Mouse (Mus musculus): Measurements from ENCODE around the gene Gm47189. TPM values are rescaled to one million over a fixed set of nuclear protein-coding genes. Genes with fewer than 3 reads are reported as not detected.

The Gm47189 gene
- not detected in 2 replicates for polyA plus RNA-seq (2012; rRNA removed)

DNA sequence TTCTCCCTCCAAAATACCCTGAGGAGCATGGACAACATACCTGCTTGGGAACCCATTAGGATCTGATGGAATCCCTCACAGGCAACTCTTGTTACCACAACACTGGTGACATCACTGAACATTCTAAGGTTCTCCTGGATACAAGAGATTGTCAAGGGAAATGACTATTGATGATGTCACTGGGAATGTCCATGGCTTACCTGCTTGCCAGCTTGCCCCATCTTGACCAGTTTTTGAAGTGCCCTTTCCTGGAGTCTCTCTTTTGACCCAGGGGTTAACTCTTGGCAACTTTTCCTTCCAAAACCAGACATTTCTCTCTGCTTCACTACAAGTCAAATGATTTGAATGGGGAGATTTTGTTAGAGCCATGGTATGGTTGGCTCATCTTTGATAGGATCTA, at the start of gene Gm47189:
Gene Gm47189, minus strand, starts transcription at position 101 of the 400 bp plus-strand sequence.

DNA sequence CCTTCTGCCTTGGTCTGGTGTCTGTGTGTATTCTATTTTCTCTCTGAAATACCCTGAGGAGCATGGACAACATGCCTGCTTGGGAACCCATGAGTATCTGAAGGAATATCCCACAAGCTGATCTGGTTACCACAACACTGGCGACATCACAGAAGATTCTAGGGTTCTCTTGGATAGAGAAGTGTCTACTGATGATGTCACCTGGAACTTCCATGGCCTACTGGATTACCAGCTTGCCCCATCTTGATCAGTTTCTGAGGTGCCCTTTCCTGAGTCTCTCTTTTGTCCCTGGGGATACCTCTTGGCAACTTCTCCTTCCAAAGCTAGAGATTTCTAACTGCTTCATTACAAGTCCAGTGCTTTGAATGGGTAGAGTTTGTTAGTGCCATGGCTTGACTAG, 21.7 kb downstream of the Gm47189 start, which contains the start of gene Gm7929:
Gene Gm7929, minus strand, starts transcription at position 101 of the 400 bp plus-strand sequence.

Other genes starting within 250 kb of the Gm47189 start
- not detected in 2 replicates for gene Gm7970, start 216.9 kb downstream of the Gm47189 start, polyA plus RNA-seq (2012; rRNA removed)
- not detected in 2 replicates for gene 1700049E17Rik2, start 199.2 kb downstream of the Gm47189 start, polyA plus RNA-seq (2012; rRNA removed)
- not detected in 2 replicates for gene Gm3072, start 147.8 kb downstream of the Gm47189 start, polyA plus RNA-seq (2012; rRNA removed)
- gene Gm3676, start 126.0 kb downstream of the Gm47189 start, polyA plus RNA-seq (2012; rRNA removed), result not detected in 2 replicates
- not detected in 2 replicates for gene Gm8068, start 70.6 kb downstream of the Gm47189 start, polyA plus RNA-seq (2012; rRNA removed)
- not detected in 2 replicates for gene Gm7929, start 21.8 kb downstream of the Gm47189 start, polyA plus RNA-seq (2012; rRNA removed)
- not detected in 2 replicates for gene Gm7980, start 134.8 kb upstream of the Gm47189 start, polyA plus RNA-seq (2012; rRNA removed)
- not detected in 2 replicates for gene 1700049E17Rik1, start 152.5 kb upstream of the Gm47189 start, polyA plus RNA-seq (2012; rRNA removed)
- gene 1700024B05Rik, start 171.6 kb upstream of the Gm47189 start, polyA plus RNA-seq (2012; rRNA removed), result not detected in 2 replicates
- gene Gm6401, start 195.5 kb upstream of the Gm47189 start, polyA plus RNA-seq (2012; rRNA removed), result not detected in 2 replicates
- gene Gm3543, start 210.9 kb upstream of the Gm47189 start, polyA plus RNA-seq (2012; rRNA removed), result not detected in 2 replicates

Data from liver, embryonic 18 days (tissue).